Mouse (Mus musculus) MEL (cell line): Measurements from ENCODE around the gene Spaca3. TPM values are rescaled to one million over a fixed set of nuclear protein-coding genes. Genes with fewer than 3 reads are reported as not detected.

Experiments
- CHD2 ChIP-seq: IDR thresholded peaks from 2 replicates; pipeline ENCODE4 v1.6.1; 2011; ENCODE audit warnings: low read length, improper control_type of control experiment
- E2F4 ChIP-seq: IDR thresholded peaks from 2 replicates; pipeline ENCODE4 v1.6.1; 2011; ENCODE audit warnings: low read depth, low read length, improper control_type of control experiment, borderline replicate concordance
- ELF1 ChIP-seq: IDR thresholded peaks from 2 replicates; pipeline ENCODE4 v1.6.1; 2014; ENCODE audit warnings: low read depth, mild to moderate bottlenecking, inconsistent platforms, low read length, improper control_type of control experiment, moderate library complexity
- EP300 ChIP-seq, 2 experiments: IDR thresholded peaks; 2 replicates each; pipeline ENCODE4 v1.6.1; 2011; ENCODE audit warnings: improper control_type of control experiment in 2 of 2, low read length in 2 of 2, low read depth in 1 of 2, mild to moderate bottlenecking in 1 of 2
- GABPA ChIP-seq: IDR thresholded peaks from 2 replicates; pipeline ENCODE4 v1.6.1; 2012; ENCODE audit warnings: low read depth, mild to moderate bottlenecking, inconsistent platforms, low read length, improper control_type of control experiment, moderate library complexity
- GATA1 ChIP-seq: IDR thresholded peaks from 2 replicates; pipeline ENCODE4 v1.6.1; 2011; ENCODE audit warnings: low read depth, low read length, improper control_type of control experiment
- HCFC1 ChIP-seq: IDR thresholded peaks from 2 replicates; pipeline ENCODE4 v1.6.1; 2012; ENCODE audit warnings: low read depth, mild to moderate bottlenecking, inconsistent platforms, low read length, improper control_type of control experiment, moderate library complexity
- JUND ChIP-seq: IDR thresholded peaks from 2 replicates; pipeline ENCODE4 v1.6.1; 2011; ENCODE audit warnings: low read depth, mild to moderate bottlenecking, improper control_type of control experiment, low read length
- KAT2A ChIP-seq: conservative IDR thresholded peaks from 2 replicates; pipeline ENCODE4 v1.6.1; 2012; ENCODE audit warnings: low read depth, low read length, improper control_type of control experiment, inconsistent platforms
- MAFK ChIP-seq: IDR thresholded peaks from 2 replicates; pipeline ENCODE4 v1.6.1; 2011; ENCODE audit warnings: low read depth, mild to moderate bottlenecking, low read length, improper control_type of control experiment, borderline replicate concordance
- MAX ChIP-seq: IDR thresholded peaks from 2 replicates; pipeline ENCODE4 v1.6.1; 2011; ENCODE audit warnings: low read length, improper control_type of control experiment
- MEF2A ChIP-seq: IDR thresholded peaks from 2 replicates; pipeline ENCODE4 v1.6.1; 2014; ENCODE audit warnings: low read depth, mild to moderate bottlenecking, inconsistent platforms, low read length, improper control_type of control experiment; ENCODE audit not compliant: poor library complexity, insufficient replicate concordance, severe bottlenecking; ENCODE audit errors: extremely low read depth
- MXI1 ChIP-seq: IDR thresholded peaks from 2 replicates; pipeline ENCODE4 v1.6.1; 2011; ENCODE audit warnings: mild to moderate bottlenecking, low read depth, low read length, improper control_type of control experiment
- MYB ChIP-seq: IDR thresholded peaks from 2 replicates; pipeline ENCODE4 v1.6.1; 2011; ENCODE audit warnings: mild to moderate bottlenecking, low read depth, low read length, improper control_type of control experiment
- MYC ChIP-seq: IDR thresholded peaks from 2 replicates; pipeline ENCODE4 v1.6.1; 2011; ENCODE audit warnings: low read depth, mild to moderate bottlenecking, low read length, improper control_type of control experiment, moderate library complexity
- NELFE ChIP-seq: IDR thresholded peaks from 2 replicates; pipeline ENCODE4 v1.6.1; 2011; ENCODE audit warnings: low read depth, low read length, improper control_type of control experiment
- POLR2AphosphoS2 ChIP-seq: IDR thresholded peaks from 2 replicates; pipeline ENCODE4 v1.6.1; 2011; ENCODE audit warnings: low read length, improper control_type of control experiment
- SIN3A ChIP-seq: IDR thresholded peaks from 2 replicates; pipeline ENCODE4 v1.6.1; 2012; ENCODE audit warnings: low read length, improper control_type of control experiment, inconsistent platforms
- SMC3 ChIP-seq: IDR thresholded peaks from 2 replicates; pipeline ENCODE4 v1.6.1; 2011; ENCODE audit warnings: low read depth, low read length, improper control_type of control experiment
- TAL1 ChIP-seq: IDR thresholded peaks from 2 replicates; pipeline ENCODE4 v1.6.1; 2012; ENCODE audit warnings: mild to moderate bottlenecking, inconsistent platforms, low read length, moderate library complexity, mixed read lengths
- TBP ChIP-seq: IDR thresholded peaks from 2 replicates; pipeline ENCODE4 v1.8.0; 2011; ENCODE audit warnings: low read depth, low read length, improper control_type of control experiment
- TCF12 ChIP-seq: IDR thresholded peaks from 2 replicates; pipeline ENCODE4 v1.6.1; 2014; ENCODE audit warnings: low read depth, mild to moderate bottlenecking, inconsistent platforms, low read length, improper control_type of control experiment, moderate library complexity
- ZC3H11A ChIP-seq: IDR thresholded peaks from 2 replicates; pipeline ENCODE4 v1.6.1; 2012; ENCODE audit warnings: low read depth, mild to moderate bottlenecking, inconsistent platforms, low read length, improper control_type of control experiment
- ZKSCAN1 ChIP-seq: IDR thresholded peaks from 2 replicates; pipeline ENCODE4 v1.6.1; 2012; ENCODE audit warnings: low read depth, mild to moderate bottlenecking, inconsistent platforms, low read length, improper control_type of control experiment, moderate library complexity
- ZMIZ1 ChIP-seq: IDR thresholded peaks from 2 replicates; pipeline ENCODE4 v1.6.1; 2012; ENCODE audit warnings: low read depth, mild to moderate bottlenecking, inconsistent platforms, low read length, improper control_type of control experiment, moderate library complexity
- ZNF384 ChIP-seq: IDR thresholded peaks from 2 replicates; pipeline ENCODE4 v1.6.1; 2012; ENCODE audit warnings: low read depth, mild to moderate bottlenecking, inconsistent platforms, low read length, improper control_type of control experiment
- polyA plus RNA-seq, 2 experiments: library from polyadenylated mRNA; stranded (reverse) in 1 of 2; unstranded in 1 of 2; fragments of >175 nt in 1 of 2; fragments of >200 nt in 1 of 2; gene quantifications; 2 replicates each; pipeline versions ENCODE4 v1.2.1 to v1.2.4; 2012; ENCODE audit warnings: low replicate concordance in 2 of 2, low read depth in 1 of 2; ENCODE audit not compliant: insufficient read length in 2 of 2, insufficient read depth in 1 of 2, missing spikeins in 1 of 2
- total RNA-seq: library from RNA; depleted of rRNA; stranded (reverse); fragments of 300-350 nt; gene quantifications from 2 replicates; pipeline ENCODE4 v1.2.3, GENCODE M21; 2012

The Spaca3 gene
- total and polyA plus RNA-seq, 3 experiments, result not detected

GRCm38 (mm10) chr11:80872509-80873474, 14.6 kb downstream of the Spaca3 start (continued):
- TF ChIP-seq TCF12 (peak; percentile 50; the same call in 1 of the 2 replicates), ZNF384 (no peak), CHD2 (no peak), MEF2A (no peak), TBP (no peak), HCFC1 (no peak), JUND (no peak), NELFE (no peak), GATA1 (peak; percentile 76), ELF1 (no peak), ZMIZ1 (no peak), TAL1 (peak; percentile 76), MXI1 (no peak), POLR2AphosphoS2 (no peak), EP300 (IDR thresholded peaks at IDR 0.05; ENCODE audit: low read depth in 1 of 2, low read length in 2 of 2) (peak; percentile 32 to 77; a peak in 3 of 4 replicates), MAX (no peak), SMC3 (peak; percentile 92), E2F4 (no peak), ZKSCAN1 (no peak), GABPA (no peak), MYC (no peak), ZC3H11A (peak; percentile 73), SIN3A (no peak), KAT2A (no peak), MAFK (no peak), MYB (no peak)
